Mouse (Mus musculus) thymus, adult 2 months (tissue): ENCODE data around the gene Itga5. TPM values are rescaled to one million over a fixed set of nuclear protein-coding genes. Genes with fewer than 3 reads are reported as not detected.

Experiments
- DNase-seq: peaks from one replicate; pipeline ENCODE4 v3.0.0; 2021
- H3K27ac ChIP-seq: fragments of 200-500 bp; 2 replicates; pipeline ENCODE4 v1.5.1; 2012; ENCODE audit warnings: low read length, control low read depth; ENCODE audit not compliant: control insufficient read depth, insufficient read depth
- H3K27me3 ChIP-seq: fragments of 200-500 bp; 2 replicates; pipeline ENCODE4 v1.6.1; 2012; ENCODE audit warnings: mild to moderate bottlenecking, low read length, moderate library complexity, mixed read lengths; ENCODE audit not compliant: control insufficient read depth, insufficient read depth
- H3K36me3 ChIP-seq: fragments of 200-500 bp; 2 replicates; pipeline ENCODE4 v1.6.1; 2012; ENCODE audit warnings: mild to moderate bottlenecking, low read length, moderate library complexity; ENCODE audit not compliant: control insufficient read depth, insufficient read depth
- H3K4me1 ChIP-seq: fragments of 200-500 bp; replicated peaks from 2 replicates; pipeline ENCODE4 v1.6.1; 2012; ENCODE audit warnings: low read length; ENCODE audit not compliant: control insufficient read depth, insufficient read depth
- H3K4me3 ChIP-seq: fragments of 200-500 bp; 2 replicates; pipeline ENCODE4 v1.5.1; 2012; ENCODE audit warnings: mild to moderate bottlenecking, low read length, control low read depth, moderate library complexity; ENCODE audit not compliant: control insufficient read depth, insufficient read depth
- CTCF ChIP-seq: fragments of 200-500 bp; IDR thresholded peaks from 2 replicates; pipeline ENCODE4 v1.5.1; 2012; ENCODE audit warnings: mild to moderate bottlenecking, control low read depth, low read length, moderate library complexity, borderline replicate concordance; ENCODE audit not compliant: control insufficient read depth, poor library complexity, insufficient read depth; ENCODE audit errors: extremely low read depth
- POLR2A ChIP-seq: fragments of 200-500 bp; IDR thresholded peaks from 2 replicates; pipeline ENCODE4 v1.6.1; 2012; ENCODE audit warnings: mild to moderate bottlenecking, low read length, control low read depth, moderate library complexity; ENCODE audit not compliant: control insufficient read depth, poor library complexity, insufficient read depth; ENCODE audit errors: extremely low read depth
- WGBS: fragments of 180-500 bp; shearing (Covaris S2); methylation state at CpG from one replicate; pipeline ENCODE4 v1.1.7; 2018; 5-methylcytosine and 5-hydroxymethylcytosine counted together
- polyA plus RNA-seq: library from polyadenylated mRNA; depleted of rRNA; stranded (reverse); fragments of >200 nt; gene quantifications from 2 replicates; pipeline ENCODE4 v1.2.3, GENCODE M21; 2012

Itga5 gene
- polyA plus RNA-seq, 1 experiment = 20.7 TPM

DNA sequence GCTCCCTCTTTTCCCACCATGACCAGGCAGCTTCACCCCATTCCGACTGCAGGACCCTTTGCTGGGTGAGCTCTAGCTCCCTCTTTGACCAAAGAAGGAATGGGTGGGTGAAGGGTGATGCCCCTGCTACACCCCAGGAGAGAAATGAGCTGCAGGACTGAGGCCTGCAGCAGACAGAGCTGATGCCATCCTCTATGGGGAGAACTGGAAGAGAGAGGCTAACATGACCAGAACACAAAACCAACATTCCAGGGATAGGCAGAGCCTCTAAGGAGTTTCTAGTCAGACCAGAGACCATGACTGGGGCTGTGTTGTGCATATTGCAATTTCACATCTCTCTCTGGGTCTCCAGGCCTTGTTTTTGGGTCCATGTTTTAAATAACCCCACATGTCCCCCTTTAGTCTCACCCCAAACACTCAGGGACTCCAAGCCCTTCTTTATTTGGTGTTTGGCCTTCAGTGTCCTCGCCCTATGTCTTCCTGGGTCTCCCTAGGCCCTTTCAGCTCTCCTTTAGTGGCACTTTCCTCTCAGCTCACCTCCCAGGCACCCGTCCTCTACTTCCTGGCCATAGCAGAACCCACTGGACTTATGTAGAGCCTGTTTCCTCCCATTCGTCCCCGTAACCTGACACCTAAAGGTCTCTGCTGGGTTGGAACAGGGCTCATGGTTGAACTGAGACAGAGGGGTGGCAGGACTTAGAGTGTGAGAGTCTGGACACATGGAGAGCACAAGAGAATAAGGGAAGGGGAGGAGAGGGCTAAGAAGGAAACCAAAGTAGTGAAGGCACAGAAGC is 64.8 kb downstream of the Itga5 start:
- Histone ChIP-seq H3K4me1 (peaks cover 9% of the 10 kb centered on the region), H3K27ac (no peak overlapping the region), H3K36me3 (peaks cover 21% of the 10 kb centered on the region), H3K27me3 (no peaks in the 10 kb centered on the region), H3K4me3 (no peak overlapping the region)
- WGBS = 78% methylated on average over 5 of the region's 5 CpGs
- DNase-seq = no peak
- TF ChIP-seq POLR2A (no peak), CTCF (no peak)

DNA sequence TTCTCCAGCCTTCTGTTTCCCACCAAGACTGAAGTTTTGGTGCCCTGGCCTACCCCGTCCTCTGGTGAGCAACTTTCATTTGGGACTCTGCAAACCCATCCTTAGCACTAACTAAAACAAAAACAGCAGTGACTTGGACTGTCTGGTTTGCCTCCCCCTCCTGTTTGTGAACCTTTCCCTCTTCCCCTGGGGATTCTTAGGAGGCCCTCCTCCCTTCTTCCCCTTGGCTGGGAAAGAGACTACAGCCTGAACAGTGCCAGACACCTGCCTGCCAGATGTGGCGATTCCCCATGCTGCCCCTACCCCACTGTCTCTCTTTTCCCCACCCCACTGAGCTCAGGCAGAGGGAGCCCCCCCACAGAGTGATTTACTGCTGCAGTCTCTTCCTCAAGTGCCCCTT is 65.5 kb downstream of the Itga5 start:
- no peak for DNase-seq
- H3K36me3 ChIP-seq = peaks cover 25% of the 10 kb centered on the region
- no peak for TF ChIP-seq CTCF
- no peak for TF ChIP-seq POLR2A
- 79% methylated on average over 2 of the region's 2 CpGs for WGBS
- H3K27ac ChIP-seq = no peak overlapping the region
- H3K4me3 ChIP-seq = no peak overlapping the region
- no peaks in the 10 kb centered on the region for H3K27me3 ChIP-seq
- H3K4me1 ChIP-seq = peaks cover 9% of the 10 kb centered on the region

DNA sequence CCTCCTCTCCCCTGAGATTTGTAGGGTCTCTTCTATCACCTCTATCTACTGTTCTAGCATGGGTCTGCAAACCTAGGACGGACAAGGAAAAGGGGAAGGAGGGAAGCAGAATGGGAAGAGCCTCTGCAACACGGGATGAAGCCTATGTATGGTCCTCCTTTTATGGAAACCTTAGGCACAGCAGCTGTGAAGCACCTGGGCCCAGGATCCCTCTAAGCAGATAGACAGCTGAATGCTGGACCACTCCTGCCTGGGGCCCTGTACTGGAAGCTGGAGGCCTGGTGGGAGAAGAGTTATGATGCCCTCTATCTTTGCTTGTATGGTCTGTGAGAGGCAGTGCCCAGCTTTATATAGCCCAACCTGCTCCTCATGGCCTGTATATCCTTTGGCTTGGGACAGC is 66.0 kb downstream of the Itga5 start:
- peaks cover 25% of the 10 kb centered on the region for H3K36me3 ChIP-seq
- DNase-seq = no peak
- H3K27me3 ChIP-seq = no peaks in the 10 kb centered on the region
- no peak for TF ChIP-seq CTCF
- TF ChIP-seq POLR2A = no peak
- H3K4me1 ChIP-seq = peaks cover 12% of the 10 kb centered on the region
- no peak overlapping the region for H3K4me3 ChIP-seq
- H3K27ac ChIP-seq = no peak overlapping the region
- 67% methylated on average over 2 of the region's 2 CpGs for WGBS

DNA sequence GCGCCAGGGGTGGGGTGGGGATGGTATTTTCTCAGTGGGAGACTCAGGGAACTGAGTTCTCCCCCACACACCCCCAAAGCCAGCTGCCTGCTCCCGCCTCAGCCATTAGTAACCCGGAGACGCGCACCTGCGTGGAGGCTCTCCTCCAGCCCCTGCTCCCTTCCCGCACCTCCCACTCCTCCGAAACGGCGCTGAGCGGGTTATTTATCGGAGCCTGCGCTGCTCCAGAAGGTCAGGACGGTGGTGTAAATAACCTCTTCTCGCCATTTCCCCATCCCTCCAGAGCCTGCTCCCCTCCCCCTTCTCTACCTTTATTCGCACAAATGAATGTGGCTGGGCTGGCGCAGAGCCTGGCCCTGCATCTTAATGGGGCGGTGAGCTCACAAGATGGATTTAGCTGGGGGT is 66.5 kb downstream of the Itga5 start:
- Histone ChIP-seq H3K27me3 (no peaks in the 10 kb centered on the region), H3K27ac (no peak overlapping the region), H3K4me3 (no peak overlapping the region), H3K4me1 (peaks cover 13% of the 10 kb centered on the region; the same call in 1 of the 2 replicates), H3K36me3 (peaks cover 25% of the 10 kb centered on the region)
- DNase-seq = no peak
- no peak for TF ChIP-seq POLR2A
- no peak for TF ChIP-seq CTCF
- 88% methylated on average over 18 of the region's 18 CpGs for WGBS

DNA sequence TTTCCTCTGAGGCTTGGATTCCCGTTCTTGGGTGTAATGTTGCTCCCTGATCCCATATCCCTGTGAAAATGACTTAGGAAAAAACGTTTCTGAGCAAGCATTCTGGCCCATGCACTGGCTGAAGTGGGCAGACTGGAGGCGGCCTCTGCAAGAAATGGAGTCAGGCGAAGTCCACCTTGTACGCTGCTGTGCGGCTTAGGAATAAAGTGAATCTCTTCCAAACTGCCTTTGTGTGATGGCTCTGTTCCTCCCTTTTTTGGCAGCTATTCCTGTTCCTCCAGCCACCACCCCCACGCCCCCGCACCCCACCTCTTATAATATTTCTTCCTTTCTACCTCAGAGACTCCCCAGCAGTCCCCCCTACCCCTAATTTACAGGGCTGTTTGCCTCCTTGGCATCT is 66.9 kb downstream of the Itga5 start:
- 94% methylated on average over 8 of the region's 8 CpGs for WGBS
- Histone ChIP-seq H3K4me1 (peaks cover 12% of the 10 kb centered on the region; the same call in 1 of the 2 replicates), H3K27ac (no peak overlapping the region), H3K4me3 (no peak overlapping the region), H3K27me3 (no peaks in the 10 kb centered on the region), H3K36me3 (peaks cover 25% of the 10 kb centered on the region)
- no peak for TF ChIP-seq CTCF
- DNase-seq = no peak

DNA sequence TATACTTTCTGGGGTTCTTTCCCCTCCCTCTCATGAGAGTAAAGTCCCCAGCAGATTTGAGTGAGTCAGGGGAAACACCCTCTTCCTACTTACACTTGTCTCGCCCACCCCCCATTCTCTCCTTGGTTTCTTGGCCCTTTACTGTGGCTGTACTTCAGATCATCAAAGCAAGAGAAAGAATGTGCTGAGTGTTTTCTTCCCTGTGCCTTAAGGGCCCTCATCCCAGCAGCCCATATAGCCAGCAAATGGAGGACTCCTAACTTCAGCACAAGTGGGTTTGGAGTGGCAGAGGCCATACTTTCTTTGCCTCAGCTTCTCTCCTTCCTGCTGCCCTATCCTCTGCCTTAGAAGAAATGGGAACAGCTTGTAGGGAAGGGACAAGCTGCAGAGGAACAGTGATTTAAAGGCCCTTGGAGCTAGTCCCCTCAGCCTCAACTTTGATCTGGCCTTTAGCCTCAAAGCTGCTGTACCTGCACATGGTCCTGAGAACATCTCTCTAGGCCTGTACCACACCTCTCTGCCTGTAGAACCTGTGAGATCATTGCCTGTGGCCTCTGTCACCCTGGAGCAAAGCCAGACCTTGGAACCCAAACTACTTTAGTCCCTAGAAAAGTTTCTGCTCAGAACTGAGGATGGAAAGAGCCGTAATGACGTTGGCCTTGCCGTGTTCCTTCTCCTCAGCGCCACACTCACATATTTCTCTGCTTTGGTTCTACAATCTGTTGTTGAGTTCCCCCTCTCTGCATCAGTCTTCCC is 67.5 kb downstream of the Itga5 start:
- peaks cover 25% of the 10 kb centered on the region for H3K36me3 ChIP-seq
- peaks cover 7% of the 10 kb centered on the region; the same call in 1 of the 2 replicates for H3K4me1 ChIP-seq
- no peak overlapping the region for H3K27ac ChIP-seq
- no peak for DNase-seq
- H3K27me3 ChIP-seq = no peaks in the 10 kb centered on the region
- WGBS = 89% methylated on average over 5 of the region's 5 CpGs
- H3K4me3 ChIP-seq = no peak overlapping the region
- no peak for TF ChIP-seq CTCF
- no peak for TF ChIP-seq POLR2A
